Mouse (Mus musculus): Measurements from ENCODE around the gene Orm2.

- TF ChIP-seq CTCF (IDR thresholded peaks at IDR 0.05): no peak
- TF ChIP-seq POLR2A (IDR thresholded peaks at IDR 0.05; ENCODE audit: insufficient read depth, low read depth, low read length): no peak
Measured at GRCm38 (mm10) chr4:63356981-63357570, 5.2 kb upstream of the Orm2 start.

Measured in heart, adult 2 months (tissue).